Mouse (Mus musculus) frontal cortex, postnatal 25 days (tissue): ENCODE measurements around the gene Nrp2.
A peak's percentile ranks its signal among the peaks of the same experiment; 100 is the strongest.

Experiments used
- DNase-seq, 2 experiments: peaks; one replicate each; pipeline ENCODE4 v3.0.0; 2022; ENCODE audit warnings: low spot score in 2 of 2

The Nrp2 gene

DNA sequence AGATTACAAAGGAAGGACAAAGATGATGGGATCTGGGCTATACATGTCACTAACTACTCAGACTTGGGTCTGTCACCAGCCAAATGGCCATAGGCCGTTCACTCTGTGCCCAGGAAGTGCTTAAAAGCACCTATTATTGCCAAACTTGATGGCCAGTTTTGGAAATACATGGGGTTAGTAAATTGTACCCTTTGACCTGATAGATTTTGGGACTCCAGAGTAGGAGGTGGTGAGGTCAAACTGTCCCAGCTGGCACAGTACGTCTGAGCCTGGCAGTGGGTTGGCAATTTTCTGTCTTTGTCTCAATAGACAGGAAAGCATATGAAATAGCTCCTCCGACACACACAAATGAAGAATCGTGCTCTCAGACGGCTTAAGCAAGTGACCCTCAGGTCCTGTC is 20.8 kb downstream of the Nrp2 start:
- DNase-seq, result no peak

DNA sequence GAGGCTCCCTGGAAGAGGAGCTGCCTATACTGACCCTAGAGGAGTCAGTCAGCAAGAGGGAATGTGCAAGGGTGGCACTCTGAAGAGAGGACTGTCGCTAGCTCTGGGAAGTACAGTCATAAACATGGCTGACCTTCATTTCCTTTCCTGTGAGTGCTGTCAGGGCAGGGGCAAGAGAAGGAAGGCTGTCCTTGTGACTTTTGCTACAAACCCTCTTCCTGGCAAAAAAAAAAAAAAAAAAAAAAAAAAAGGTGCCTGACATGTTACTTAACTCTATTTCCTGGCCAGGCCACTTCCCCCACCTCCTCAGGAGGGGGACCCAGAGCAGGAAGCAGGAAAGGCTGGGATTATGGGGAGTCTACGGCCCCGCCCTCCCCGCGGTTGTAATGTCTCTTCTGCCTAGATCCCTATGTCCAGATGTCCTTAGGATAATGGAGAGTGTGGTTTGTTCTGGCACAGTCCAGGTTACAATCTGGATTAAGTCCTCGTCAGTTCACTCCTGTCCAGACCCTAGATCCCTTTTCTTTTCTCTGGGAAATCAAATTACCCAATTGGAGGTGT is 21.5 kb downstream of the Nrp2 start:
- DNase-seq, result no peak

DNA sequence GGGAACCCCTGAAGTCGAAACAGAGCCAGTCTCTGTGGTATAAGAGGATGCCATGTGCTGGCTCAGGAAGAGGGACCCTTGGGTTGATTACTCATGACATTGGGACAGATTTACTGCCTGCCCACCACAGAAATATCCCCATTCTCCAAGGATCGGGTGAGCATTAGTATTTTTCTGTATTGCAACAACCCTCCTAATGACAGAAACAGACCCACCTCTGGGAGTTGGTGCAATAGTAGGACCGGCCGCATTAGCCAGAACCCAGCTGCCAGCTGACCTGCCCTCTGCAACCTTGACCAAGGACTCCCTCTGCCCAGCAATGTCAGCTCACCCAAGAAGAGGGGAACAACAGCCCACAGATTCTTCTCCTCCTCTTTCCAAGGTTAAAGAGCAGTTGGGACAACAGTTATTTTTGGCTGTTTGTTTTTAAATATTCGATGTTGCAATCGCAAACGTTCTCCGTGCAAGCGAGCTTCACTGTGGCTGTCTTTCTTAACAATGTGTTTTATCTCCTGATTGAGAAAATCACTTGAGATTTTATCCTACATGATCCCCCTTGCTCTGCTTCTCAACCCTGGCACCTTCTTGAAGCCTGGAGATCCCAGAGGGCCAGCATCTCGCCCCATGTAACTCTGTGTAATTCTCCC is 22.1 kb downstream of the Nrp2 start:
- DNase-seq, result no peak

DNA sequence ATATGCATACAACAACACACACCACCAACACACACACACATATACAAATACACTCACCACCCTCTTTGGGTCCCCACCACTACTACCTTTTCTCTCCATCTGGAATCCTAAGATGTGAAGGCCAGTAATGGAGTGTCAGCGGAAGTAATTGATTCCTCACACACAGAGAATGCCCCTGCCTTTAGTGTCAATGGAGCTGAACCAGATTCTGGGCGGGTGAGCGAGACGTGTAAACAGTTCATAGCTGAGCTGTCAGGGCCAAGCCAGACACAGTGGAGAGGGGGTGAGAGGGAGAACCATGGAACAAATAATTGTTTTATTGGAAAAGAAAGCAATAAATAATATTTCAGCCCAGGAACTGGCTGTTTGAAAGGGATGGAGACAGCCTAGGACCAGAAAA is 24.1 kb downstream of the Nrp2 start:
- no peak for DNase-seq

DNA sequence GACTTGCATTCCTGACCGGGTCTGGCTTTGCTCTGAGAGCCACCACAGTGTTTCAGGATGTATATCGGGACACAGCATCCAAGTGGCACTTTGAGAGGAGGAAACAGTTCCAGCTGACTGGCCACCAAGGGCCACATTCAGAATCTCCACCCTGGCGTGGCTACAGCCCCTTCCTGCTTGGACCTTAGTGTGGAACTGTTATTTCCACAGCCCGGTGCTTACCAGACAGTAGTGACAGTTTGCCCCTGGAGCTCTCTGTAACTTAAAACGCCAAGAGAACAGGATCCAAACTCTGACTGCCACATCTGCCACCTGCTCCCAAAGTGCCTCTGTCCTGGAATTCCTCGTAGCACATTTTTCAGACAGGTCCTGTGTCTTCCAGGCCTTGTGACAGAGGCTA is 25.3 kb downstream of the Nrp2 start:
- no peak for DNase-seq

DNA sequence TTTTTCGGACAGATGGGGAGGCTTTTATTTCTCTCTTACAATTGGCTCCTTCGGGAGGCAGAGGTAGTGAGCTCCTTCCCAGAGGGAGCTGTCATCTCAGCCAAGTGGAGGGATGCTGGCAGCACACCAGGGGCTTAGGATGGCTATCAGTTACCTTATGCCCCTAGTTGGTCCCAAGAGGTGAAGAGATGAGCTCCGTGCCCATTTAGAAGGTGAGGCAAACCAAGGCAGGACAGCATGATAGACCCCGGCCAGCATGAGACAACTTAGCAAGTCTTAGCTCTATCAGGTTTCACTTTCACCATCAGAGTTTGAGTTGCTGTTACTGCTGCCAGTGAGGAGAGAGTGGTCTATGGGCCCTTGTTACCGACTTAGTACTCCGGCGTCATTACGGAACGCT is 25.8 kb downstream of the Nrp2 start:
- no peak for DNase-seq

DNA sequence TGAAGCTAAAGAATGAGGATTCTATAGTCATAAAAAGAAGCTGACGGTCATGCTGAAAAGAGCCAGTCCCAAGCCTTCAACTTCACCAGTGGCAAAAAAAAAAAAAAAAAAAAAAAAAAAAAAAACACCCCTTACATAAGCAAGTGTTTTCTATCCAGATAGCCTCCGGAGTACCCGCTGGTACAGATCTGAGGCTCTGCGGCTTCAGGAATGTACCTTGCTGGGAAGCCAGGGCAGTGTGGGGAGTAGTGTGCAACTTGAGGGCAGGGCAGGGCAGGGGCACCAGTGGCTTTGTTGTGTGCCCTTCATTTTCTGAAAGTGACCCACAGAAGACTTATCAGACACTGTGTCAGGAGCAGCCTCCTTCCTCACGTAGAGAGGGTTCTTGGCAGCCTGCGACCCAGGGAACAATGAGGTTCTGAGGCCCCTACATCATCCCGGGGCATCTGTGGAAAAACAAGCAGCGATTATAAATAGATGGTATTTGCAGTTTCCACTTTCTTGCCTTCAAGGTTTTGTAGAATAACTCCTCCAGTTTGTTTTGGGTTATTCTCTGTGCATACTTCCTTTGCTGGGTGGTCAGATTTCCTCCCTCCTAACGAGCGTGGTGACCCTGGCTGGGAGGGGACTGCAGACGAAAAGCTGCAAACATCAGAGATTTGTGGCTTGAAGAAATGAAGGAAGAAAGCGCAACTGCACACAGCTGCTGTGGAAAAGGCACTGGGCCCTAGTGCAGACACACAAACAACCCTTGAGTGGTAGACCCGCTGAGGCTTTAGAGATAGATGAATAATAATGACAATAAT is 26.5 kb downstream of the Nrp2 start:
- no peak for DNase-seq

DNA sequence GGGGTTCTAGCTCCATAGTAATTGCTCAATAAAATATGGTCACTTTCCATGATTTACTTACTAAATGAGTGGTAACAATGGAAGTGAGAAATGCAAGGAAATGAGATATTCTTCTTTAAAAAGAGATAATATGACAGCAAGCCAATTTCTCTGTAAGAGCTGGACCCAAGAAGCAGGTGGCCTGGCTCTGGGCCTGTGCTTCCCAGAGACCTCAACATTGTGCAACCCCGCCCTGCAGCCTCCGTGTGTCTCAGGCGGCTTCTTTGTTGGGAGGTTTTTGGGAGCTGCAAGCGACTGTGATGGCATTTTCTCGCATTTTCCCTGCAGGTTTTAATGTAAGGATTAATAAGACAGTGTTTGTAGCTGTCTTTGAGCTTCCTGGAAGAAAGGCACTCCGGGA is 29.0 kb downstream of the Nrp2 start:
- DNase-seq, result no peak

DNA sequence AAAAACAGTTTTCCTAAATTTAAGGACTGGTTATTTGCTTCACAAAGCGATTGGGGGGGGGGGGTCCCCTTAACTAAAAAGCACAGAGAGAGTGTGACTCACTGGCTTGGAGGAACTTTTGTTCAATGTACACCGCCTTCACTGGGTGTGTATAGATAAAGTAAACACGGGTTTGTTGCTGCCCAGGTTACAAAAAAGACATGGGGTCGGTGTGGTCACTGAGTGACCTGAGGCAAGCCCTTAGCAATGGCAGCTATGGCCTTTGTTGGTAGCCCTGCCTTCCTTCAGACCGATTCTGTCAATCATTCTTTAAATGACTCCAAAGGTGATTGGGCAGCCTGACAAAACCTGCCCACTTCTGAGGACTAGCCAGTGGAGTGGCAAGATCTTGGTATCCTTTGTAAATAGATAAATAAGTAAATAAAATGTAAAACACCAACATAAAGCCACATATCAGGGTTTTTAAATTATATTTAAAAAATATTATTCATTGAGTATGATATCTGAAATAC is 31.4 kb downstream of the Nrp2 start:
- DNase-seq, result no peak

DNA sequence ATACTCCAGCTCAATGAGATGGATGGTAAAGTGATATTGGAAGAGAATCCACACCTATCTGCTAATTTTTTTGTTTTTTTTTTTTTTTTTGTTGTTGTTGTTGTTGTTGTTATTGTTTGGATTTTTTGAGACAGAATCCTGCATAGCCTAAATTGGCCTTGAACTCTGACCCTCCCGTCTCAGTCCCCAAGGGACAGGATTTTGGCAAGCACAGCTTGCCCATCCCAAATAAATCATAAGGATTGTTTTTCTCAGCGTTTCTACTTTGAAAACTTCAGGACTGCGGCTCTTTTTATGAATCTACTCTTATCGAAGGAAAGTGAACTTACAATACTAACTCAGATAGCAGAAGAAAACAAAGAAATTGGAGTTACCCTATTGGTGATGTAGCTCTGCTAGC is 31.9 kb downstream of the Nrp2 start:
- no peak for DNase-seq

DNA sequence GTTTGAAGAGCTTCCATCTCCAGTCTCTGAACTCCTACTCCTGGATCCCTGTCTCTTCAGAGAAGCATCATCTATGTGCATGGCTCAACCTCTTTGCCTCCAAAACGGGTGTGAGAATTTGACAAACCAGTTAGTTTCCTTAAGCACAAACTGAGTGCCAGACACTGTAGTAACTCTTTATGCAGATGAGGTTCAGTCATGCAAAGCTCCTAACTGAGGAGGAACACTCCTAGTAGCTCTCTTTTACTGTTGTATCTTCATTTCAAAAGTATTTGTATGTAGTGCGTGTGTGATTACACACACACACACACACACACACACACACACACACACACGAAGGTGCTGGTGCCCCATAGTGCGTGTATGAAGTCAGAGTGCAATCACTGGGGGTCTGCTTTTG is 32.8 kb downstream of the Nrp2 start:
- DNase-seq, result no peak

DNA sequence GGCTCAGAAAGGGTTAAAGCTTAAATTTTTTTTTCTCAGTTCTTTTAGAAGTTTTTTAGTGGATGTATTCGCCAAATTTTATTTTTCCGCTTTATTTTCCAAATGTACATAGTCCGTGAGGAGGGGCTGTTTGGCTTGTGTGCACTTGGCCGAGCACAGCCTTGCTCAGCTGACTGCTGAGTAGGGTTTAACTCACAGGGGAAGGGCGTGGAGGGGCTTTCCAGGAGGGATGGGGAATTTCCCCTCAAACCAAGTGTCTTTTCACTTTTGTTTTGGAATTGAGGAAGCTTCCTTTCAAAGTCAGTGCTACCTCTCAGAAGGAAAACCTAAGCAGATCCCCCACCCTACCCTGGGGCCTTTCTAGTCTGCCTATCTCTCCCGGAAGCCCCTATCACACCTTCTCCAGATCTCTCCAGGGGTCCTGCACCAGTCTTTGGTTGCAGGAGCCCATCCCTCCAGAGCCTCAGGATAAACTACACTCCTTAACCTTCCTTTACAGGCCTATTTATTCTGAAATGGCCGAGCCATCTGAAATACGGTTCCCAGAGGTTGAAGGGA is 33.4 kb downstream of the Nrp2 start:
- no peak for DNase-seq

DNA sequence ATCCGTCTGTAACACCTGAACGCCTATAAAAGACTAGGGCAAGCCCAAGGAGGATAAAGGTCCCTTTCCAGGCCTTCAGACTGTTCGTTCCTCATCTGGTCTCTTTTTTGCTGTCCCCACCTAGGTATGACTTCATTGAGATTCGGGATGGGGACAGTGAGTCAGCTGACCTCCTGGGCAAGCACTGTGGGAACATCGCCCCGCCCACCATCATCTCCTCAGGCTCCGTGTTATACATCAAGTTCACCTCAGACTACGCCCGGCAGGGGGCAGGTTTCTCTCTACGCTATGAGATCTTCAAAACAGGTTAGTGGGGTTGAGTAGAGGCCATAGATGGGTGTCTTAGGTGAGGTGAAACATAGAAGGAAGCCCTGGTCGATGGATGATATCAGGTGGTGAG is 35.1 kb downstream of the Nrp2 start:
- DNase-seq, result no peak

DNA sequence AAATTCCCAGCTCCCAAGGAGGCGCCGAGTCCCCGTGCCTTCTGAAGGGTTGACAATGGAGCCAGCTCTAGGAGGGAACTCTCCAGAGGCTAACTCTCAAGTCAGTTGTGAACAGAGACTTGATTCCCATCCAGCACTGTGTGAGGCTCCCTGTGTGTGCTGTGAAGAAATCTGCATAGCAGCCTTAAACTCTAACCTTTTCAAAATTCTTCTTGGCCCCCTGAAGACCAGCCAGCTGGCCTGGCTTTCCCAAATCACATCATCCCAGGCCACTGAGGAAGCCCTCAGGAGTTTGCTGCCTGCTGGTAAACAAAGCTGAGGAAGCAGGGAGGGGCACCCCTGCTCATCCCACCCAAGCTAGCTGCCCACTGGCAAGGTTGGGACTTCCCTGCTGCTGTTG is 39.0 kb downstream of the Nrp2 start:
- no peak for DNase-seq

DNA sequence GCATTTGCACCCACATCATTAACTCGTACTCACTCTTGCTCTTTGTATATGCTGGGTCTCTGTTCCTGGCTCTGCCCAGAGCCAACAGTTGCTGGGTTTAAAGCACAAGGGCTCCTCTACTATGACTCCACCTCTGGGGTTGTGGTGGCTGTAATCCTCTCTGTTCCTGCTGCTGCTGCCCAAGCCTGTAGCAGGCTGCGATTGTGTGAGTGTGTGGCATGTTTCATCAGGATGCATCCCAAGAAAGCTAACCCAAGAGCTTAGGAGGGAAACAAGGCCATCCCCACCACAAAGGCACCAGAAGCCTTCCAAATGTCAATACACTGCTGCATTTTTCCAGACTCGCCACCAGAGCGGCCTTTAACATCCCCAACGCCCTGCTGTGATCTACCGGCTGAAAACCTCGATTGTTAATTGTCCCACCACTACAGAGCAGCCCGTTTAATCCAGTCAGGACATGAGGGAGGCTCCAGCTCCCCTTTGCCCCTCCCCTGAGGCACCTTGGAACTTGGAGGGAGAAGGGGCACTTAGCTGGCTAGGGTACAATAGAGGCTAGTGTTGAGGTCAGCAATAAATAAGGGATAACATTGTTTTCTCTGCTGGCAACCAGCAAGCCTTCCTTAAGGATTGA is 40.1 kb downstream of the Nrp2 start:
- DNase-seq, result no peak

DNA sequence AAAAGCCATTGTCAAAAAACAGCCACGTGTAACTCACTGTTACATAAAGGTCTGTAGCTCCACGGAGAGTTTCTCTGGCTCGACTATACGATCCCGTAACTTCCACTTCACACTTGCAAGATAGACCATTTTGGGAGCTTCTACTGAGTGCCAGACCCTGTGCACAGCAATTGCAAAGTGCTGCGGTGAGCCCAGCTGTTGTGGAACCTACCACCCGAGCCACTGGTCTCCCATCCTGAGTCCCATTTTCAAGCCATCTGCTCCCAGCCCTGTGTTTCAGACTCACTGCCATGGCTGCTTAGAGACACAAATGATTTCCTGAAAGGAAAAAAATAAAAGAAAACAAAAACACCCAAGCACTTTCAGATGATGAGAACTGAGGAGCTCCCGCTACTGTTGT is 42.8 kb downstream of the Nrp2 start:
- no peak for DNase-seq

DNA sequence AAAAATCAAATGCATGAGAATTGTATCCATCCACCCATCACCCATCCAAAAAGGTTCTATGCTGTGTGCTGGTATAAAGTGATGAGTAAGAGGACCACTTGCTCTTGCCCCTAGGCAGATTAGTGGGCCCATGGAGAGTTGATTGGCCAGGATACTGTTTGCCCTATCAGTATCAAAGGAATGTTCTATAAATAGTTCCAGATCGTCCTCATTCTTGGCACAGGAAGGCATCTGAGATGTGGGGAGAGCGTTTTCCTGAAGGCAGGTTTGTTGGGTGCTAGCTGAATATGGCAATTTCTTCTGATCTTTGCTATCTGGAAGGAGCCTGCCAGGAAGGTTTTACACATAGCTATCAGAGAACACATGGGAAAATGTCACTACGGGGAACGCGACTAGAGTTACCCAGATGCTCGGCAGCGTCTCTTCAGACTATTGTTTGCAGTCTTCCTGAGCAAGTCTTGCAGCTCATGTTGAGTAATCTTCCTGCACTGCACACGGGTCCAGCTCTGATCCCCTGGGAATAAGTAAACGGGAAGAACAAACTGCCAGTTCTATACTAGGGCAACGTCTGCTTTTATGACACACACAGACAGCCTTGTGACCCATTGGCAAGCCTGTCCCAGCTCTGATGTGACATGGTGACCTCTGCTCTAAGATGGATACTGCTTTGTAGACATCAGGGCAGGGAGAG is 44.5 kb downstream of the Nrp2 start:
- DNase-seq, result no peak

DNA sequence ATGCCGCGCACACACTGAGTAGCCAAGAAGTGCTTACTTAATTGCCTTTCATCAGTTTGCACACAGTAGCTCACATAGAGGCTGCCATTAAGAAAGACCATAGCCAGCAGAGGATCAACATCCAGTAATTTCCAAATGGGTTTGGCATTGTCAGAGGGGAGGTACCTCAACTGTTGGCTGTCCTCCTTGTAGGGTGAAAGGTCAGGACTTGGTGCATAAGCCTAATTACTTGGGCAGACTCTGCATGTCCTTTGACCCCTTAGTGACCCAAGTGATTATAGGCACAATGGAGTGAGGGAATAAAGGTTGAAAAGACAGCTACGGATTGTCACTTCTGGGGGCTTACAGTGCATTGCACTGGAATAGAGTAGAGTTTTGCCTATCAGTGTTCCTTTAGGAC is 45.3 kb downstream of the Nrp2 start:
- no peak for DNase-seq

DNA sequence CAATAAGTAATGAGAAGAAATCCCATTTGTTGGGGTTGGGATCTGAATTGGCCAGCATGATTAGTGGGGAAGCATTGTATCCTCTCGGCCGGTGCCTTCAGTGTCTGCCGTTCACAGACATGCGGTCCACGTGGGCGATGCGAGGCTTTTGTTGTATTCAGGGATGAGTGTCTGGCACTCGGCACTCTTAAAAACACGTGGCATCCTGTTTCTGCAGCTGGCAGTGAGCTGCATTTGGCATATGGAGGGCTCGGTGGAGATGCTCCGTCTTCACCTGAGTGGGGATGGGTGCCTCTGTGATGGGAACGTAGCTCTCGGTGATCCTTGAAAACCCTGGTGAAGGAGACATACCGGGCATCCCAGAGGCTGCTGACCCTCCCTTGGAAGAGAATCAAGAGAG is 46.6 kb downstream of the Nrp2 start:
- DNase-seq, result peak in 1 of 2 experiments; percentile 26

DNA sequence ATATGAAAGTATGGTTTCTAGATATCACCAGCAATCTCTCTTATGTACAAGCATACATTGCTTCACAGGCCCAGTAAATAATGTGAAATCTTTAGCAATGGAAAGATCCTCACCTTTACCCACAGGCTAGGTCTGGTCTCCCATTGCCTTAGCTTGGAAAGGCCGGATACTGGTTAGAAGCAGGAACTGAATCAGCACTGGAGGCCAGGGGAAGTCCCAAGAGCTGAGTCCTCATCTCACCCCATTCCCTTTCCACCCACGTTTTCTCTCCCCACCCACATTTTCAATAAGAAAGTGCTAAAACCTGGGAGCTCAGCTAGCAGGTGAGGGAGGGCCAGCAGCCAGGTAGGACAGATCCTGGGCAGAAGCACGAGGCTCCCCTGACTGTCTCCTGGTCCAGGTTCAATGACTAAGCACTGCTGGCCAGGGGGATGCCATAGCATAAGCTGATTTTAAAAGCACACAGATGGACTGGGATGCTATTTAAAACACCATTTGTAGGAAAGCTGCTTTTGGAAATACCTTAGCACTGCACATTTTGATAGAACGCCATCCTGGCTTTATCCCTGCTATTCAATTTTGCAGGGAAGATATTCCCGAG is 47.4 kb downstream of the Nrp2 start:
- no peak for DNase-seq
